Mouse (Mus musculus) heart, adult 2 months (tissue): Measurements from ENCODE around the gene Tbc1d16. TPM values are rescaled to one million over a fixed set of nuclear protein-coding genes. Genes with fewer than 3 reads are reported as not detected.
"Not testable (repeated sequence)": the region's sequence is repeated elsewhere in the genome, so short reads cannot be mapped to it uniquely, and the experiment has no call there.

Experiments used
- DNase-seq, 2 experiments: peaks; one replicate each; pipeline ENCODE4 v3.0.0; 2021
- H3K27ac ChIP-seq: fragments of 200-600 bp; 2 replicates; pipeline ENCODE4 v1.8.1; 2022
- H3K27me3 ChIP-seq: fragments of 200-500 bp; 2 replicates; pipeline ENCODE4 v1.6.1; 2012; ENCODE audit warnings: mild to moderate bottlenecking, low read length, inconsistent platforms, mixed read lengths; ENCODE audit not compliant: control insufficient read depth, insufficient read depth
- H3K36me3 ChIP-seq: fragments of 200-500 bp; 2 replicates; pipeline ENCODE4 v1.6.1; 2012; ENCODE audit warnings: low read length, inconsistent platforms; ENCODE audit not compliant: control insufficient read depth, insufficient read depth
- H3K4me1 ChIP-seq: fragments of 200-500 bp; 2 replicates; pipeline ENCODE4 v1.6.1; 2011; ENCODE audit warnings: low read length; ENCODE audit not compliant: control insufficient read depth, insufficient read depth
- H3K4me3 ChIP-seq: fragments of 200-600 bp; 2 replicates; pipeline ENCODE4 v1.8.1; 2022
- H3K79me2 ChIP-seq: fragments of 200-500 bp; replicated peaks from 2 replicates; pipeline ENCODE4 v1.6.1; 2012; ENCODE audit warnings: mild to moderate bottlenecking, inconsistent platforms, low read length, moderate library complexity, mixed read lengths; ENCODE audit not compliant: control insufficient read depth, insufficient read depth
- H3K9ac ChIP-seq: fragments of 200-500 bp; 2 replicates; pipeline ENCODE4 v1.6.1; 2012; ENCODE audit warnings: low read depth, mild to moderate bottlenecking, control low read depth, inconsistent platforms, low read length, mixed read lengths
- CTCF ChIP-seq: fragments of 200-600 bp; IDR thresholded peaks from 2 replicates; pipeline ENCODE4 v1.8.1; 2022; ENCODE audit warnings: antibody characterized with exemption, mild to moderate bottlenecking, moderate library complexity
- EP300 ChIP-seq: fragments of 200-500 bp; IDR thresholded peaks from 2 replicates; pipeline ENCODE4 v1.6.1; 2011; ENCODE audit warnings: low read depth, low read length, control low read depth; ENCODE audit not compliant: insufficient read depth
- POLR2A ChIP-seq: fragments of 200-500 bp; IDR thresholded peaks from 2 replicates; pipeline ENCODE4 v1.6.1; 2011; ENCODE audit warnings: mild to moderate bottlenecking, low read depth, low read length, control low read depth; ENCODE audit not compliant: insufficient read depth
- WGBS: fragments of 180-500 bp; shearing (Covaris S2); methylation state at CpG from one replicate; pipeline ENCODE4 v1.1.7; 2018; 5-methylcytosine and 5-hydroxymethylcytosine counted together
- intact Hi-C: fragments of 180-260 bp; cut with DNase I; formaldehyde crosslinking; loops from one replicate; pipeline ENCODE4 v1.15.1; 2025
- polyA plus RNA-seq: library from polyadenylated mRNA; depleted of rRNA; stranded (reverse); fragments of >200 nt; gene quantifications from 2 replicates; pipeline ENCODE4 v1.2.3, GENCODE M21; 2012
- total RNA-seq, 2 experiments: library from RNA; stranded (reverse); gene quantifications; 2 replicates each; pipeline ENCODE4 v1.2.3; 2021

Gene Tbc1d16
- total and polyA plus RNA-seq, 3 experiments, result 26.0 to 73.7 (median 61.0) TPM

DNA sequence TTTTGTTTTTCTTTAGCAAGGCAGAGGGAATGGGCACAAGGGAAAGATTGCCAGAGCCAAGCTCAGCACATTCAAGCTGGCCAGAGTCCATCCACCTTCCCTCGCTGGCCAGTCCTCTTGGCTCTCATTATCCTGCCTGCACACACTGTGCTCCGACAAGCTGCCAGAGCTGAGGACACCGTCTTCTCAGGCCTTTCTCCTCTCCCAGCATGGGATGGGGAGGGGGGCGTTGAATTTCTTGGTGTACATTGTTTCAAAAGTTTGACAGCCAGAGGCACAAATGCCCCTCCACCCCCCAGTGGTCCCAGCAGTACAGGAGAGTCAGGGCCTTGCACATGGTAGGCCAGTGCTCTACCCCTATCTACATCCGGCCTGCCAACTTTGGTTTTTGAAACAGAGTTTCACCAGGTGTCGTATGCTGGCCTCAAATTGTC is 39.0 kb upstream of the Tbc1d16 start:
- intact Hi-C loops, result no loop called here
- Histone ChIP-seq H3K36me3 (no peaks in the 10 kb centered on the region), H3K79me2 (no peaks in the 10 kb centered on the region), H3K4me3 (no peak overlapping the region; the same call in 1 of the 2 replicates), H3K27me3 (no peaks in the 10 kb centered on the region), H3K27ac (peak overlapping the region; percentile 90), H3K9ac (no peak overlapping the region), H3K4me1 (peaks cover 2% of the 10 kb centered on the region; the same call in 1 of the 2 replicates)
- no peak for TF ChIP-seq CTCF
- TF ChIP-seq POLR2A, result no peak
- TF ChIP-seq EP300, result no peak
- peak; percentile 49 to 59 for DNase-seq
- 31% methylated on average over 6 of the region's 6 CpGs for WGBS

DNA sequence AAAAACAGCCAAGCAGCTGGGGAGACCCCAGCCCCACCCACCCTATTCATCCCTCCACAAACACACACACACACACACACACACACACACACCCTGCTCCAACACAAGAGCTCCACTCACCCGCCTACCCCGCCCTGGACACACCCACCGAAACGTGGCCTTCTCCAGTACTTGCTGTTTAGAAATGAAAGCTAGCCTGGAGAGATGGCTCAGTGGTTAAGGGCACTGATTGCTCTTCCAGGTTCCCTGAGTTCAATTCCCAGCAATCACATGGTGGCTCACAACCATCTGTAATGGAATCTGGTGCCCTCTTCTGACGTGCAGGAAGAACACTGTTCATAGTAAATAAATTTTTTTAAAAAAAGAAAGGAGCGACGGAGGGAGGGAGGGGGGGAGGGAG is 37.5 kb upstream of the Tbc1d16 start:
- Histone ChIP-seq H3K27ac (no peak overlapping the region), H3K27me3 (no peaks in the 10 kb centered on the region), H3K4me1 (peaks cover 2% of the 10 kb centered on the region; the same call in 1 of the 2 replicates), H3K79me2 (no peaks in the 10 kb centered on the region), H3K4me3 (no peak overlapping the region), H3K9ac (no peak overlapping the region), H3K36me3 (no peaks in the 10 kb centered on the region)
- TF ChIP-seq POLR2A, result no peak
- TF ChIP-seq EP300, result no peak
- TF ChIP-seq CTCF, result no peak
- intact Hi-C loops, result no loop called here
- no peak for DNase-seq
- WGBS, result 81% methylated on average over 7 of the region's 7 CpGs

DNA sequence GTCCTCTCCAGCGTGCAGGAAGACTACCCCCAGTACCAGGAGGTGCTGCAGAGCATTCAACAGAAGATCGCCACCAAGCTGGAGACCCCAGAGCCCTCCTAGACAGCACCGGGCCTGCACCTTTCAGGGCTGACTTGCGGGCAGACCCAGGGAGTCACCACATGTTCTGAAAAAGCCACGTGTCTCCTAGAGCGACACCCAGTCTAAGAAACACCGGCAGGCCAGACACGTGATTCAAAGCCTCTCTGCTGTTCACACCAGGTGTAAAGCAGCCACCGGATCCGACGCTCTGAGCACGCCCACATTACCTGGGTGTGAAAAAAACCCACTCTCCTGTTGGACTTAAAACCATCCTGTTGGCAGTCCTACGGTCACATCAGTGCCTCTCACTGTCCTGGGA is 36.1 kb upstream of the Tbc1d16 start:
- TF ChIP-seq POLR2A, result no peak
- TF ChIP-seq EP300, result no peak
- no peak for TF ChIP-seq CTCF

DNA sequence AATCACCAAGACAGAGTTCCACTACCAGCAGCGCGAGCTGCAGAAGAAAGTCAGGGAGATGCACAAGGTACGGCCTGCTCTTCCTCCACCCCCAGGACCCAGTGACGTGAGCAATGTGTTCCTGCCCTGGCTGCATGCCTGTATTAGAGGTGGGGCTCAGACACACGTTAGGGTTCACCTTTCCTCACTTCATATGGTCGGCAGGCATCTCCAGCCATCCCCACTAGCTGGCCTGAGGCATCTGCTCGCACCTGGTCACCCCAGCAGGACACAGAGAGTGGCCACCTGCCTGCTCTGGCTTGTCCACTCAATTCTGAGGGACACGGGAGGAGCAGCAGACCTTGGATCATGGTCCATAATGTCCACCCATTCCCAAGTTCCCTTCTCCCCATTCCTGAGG is 31.7 kb upstream of the Tbc1d16 start:
- Histone ChIP-seq H3K9ac (no peak overlapping the region), H3K27me3 (no peaks in the 10 kb centered on the region), H3K27ac (no peak overlapping the region), H3K4me1 (no peaks in the 10 kb centered on the region; the same call in 1 of the 2 replicates), H3K4me3 (no peak overlapping the region), H3K36me3 (no peaks in the 10 kb centered on the region), H3K79me2 (no peaks in the 10 kb centered on the region)
- TF ChIP-seq POLR2A, result no peak
- TF ChIP-seq CTCF, result no peak
- TF ChIP-seq EP300, result no peak
- no peak for DNase-seq
- intact Hi-C loops, result no loop called here
- WGBS, result 82% methylated on average over 8 of the region's 8 CpGs

More for the DNA sequence above, 36.1 kb upstream of the Tbc1d16 start:
- H3K27me3 ChIP-seq, result no peaks in the 10 kb centered on the region
- peaks cover 2% of the 10 kb centered on the region; the same call in 1 of the 2 replicates for H3K4me1 ChIP-seq
- no peak overlapping the region for H3K27ac ChIP-seq
- no peak overlapping the region for H3K9ac ChIP-seq
- no peaks in the 10 kb centered on the region for H3K36me3 ChIP-seq
- H3K79me2 ChIP-seq, result no peaks in the 10 kb centered on the region
- H3K4me3 ChIP-seq, result no peak overlapping the region
- WGBS, result 90% methylated on average over 13 of the region's 13 CpGs
- DNase-seq, result no peak
- intact Hi-C loops, result no loop called here

DNA sequence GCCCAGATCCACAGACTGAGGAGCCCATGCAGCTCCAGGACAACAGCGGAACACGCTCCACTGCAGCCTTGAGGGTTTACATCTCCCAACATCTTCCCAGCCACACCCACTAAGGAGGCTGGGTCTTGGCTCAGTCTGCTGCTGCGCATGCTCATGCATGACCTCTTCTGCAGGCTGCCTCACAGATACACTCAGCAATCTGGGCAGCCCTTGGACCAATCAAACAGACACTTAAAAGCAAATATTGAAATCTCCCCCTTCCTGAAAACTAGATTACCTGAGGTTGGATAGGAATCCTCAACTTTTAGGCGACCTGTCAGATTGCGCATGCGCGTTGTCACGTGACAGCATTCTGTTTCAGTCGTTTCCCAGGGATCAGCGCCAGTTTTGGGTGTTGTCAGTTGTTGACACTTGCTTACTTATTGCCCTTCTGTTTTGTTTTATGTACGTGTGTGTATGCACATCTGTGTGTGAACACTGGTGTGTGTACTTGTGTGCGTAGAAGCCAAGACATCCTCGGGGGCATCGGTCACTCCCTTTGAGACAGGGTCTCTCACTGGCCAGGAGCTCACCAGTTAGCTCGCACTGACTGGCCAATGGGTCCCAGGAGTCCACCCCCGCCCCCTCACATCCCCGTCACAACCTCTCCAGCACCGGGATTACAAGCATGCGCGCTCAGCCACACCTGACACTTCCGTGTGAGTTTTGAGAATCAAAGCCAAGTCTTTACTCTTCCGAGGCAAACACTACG is 30.4 kb upstream of the Tbc1d16 start:
- peak overlapping the region; percentile 84 for H3K27ac ChIP-seq
- H3K36me3 ChIP-seq, result no peaks in the 10 kb centered on the region
- TF ChIP-seq CTCF (no peak), POLR2A (peak; percentile 79), EP300 (0 out of 2 replicates have a peak, but pooled peaks have one; percentile 10)
- peak overlapping the region; percentile 22 for H3K9ac ChIP-seq
- peak overlapping the region; percentile 41 for H3K4me3 ChIP-seq
- H3K4me1 ChIP-seq, result no peaks in the 10 kb centered on the region; the same call in 1 of the 2 replicates
- 60% methylated on average over 23 of the region's 23 CpGs for WGBS
- DNase-seq, result peak; percentile 73 to 80
- H3K27me3 ChIP-seq, result no peaks in the 10 kb centered on the region
- intact Hi-C loops, result no loop called here
- no peaks in the 10 kb centered on the region for H3K79me2 ChIP-seq

DNA sequence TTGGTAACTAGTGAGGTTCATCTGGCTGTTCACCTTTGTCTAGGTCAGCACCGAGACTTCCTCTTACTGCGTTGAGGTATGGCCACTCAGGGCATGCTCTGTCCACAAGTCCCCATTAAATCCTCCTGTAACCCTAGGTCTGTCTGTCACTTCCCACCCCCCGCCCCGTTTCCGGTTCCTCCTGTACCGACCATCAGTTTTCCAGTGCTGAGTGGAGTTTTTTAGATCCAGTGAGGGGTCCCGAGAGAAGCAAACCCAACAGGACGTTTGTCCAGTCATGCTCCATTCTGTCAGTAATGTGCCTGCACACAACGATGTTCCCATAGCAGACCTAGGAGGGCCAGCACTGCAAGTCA is 29.9 kb upstream of the Tbc1d16 start:
- H3K27me3 ChIP-seq, result no peaks in the 10 kb centered on the region
- peak overlapping the region; percentile 41; the same call in 1 of the 2 replicates for H3K4me3 ChIP-seq
- TF ChIP-seq EP300 (no peak), POLR2A (no peak), CTCF (no peak)
- DNase-seq, result no peak
- no peaks in the 10 kb centered on the region for H3K36me3 ChIP-seq
- H3K4me1 ChIP-seq, result no peaks in the 10 kb centered on the region; the same call in 1 of the 2 replicates
- H3K79me2 ChIP-seq, result no peaks in the 10 kb centered on the region
- peak overlapping the region; percentile 84; the same call in 1 of the 2 replicates for H3K27ac ChIP-seq
- intact Hi-C loops, result no loop called here
- no peak overlapping the region for H3K9ac ChIP-seq
- WGBS, result 48% methylated on average over 9 of the region's 9 CpGs

DNA sequence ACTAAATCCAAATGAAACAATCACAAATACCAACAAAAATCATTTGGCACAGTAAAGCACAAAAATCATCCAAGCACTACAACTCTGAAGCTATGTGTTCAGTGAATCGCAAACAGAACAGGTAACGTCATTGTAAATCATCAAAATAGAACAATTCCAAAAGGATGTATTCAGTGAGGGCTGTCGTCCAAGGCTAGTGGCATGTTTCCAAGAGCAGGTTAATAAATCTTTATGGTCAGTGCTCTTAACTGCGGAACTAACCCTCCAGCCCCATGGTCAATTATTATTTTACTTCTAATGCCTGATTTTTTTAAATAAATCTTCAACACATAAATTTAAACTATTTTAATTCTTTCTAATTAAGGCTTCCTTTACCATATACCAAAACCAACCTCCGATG is 28.3 kb upstream of the Tbc1d16 start:
- H3K9ac ChIP-seq, H3K27me3 ChIP-seq, H3K4me3 ChIP-seq, H3K27ac ChIP-seq, H3K36me3 ChIP-seq, H3K79me2 ChIP-seq, DNase-seq, H3K4me1 ChIP-seq, intact Hi-C loops: not testable (repeated sequence)
- 69% methylated on average over 5 of the region's 5 CpGs for WGBS
